Mouse (Mus musculus): ENCODE measurements around the gene Cd72.

- TF ChIP-seq POLR2A (IDR thresholded peaks at IDR 0.05; ENCODE audit: low read depth, low read length) (no peak), CTCF (IDR thresholded peaks at IDR 0.05; ENCODE audit: extremely low read depth, insufficient read length, insufficient replicate concordance, low read depth, low read length) (no peak)
Measured at GRCm38 (mm10) chr4:43399391-43400131, 54.9 kb downstream of the Cd72 start.
